Mouse (Mus musculus) testis, adult 2 months (tissue): ENCODE measurements around the gene Rbfox2.

Experiments used
- CTCF ChIP-seq: fragments of 200-500 bp; IDR thresholded peaks from 2 replicates; pipeline ENCODE4 v1.5.1; 2012; ENCODE audit warnings: low read depth, mild to moderate bottlenecking, inconsistent platforms, low read length, moderate library complexity; ENCODE audit not compliant: control insufficient read depth, insufficient read depth, insufficient replicate concordance
- POLR2A ChIP-seq: fragments of 200-500 bp; IDR thresholded peaks from 2 replicates; pipeline ENCODE4 v1.6.1; 2012; ENCODE audit warnings: low read depth, mild to moderate bottlenecking, inconsistent platforms, low read length, moderate library complexity; ENCODE audit not compliant: control insufficient read depth

DNA sequence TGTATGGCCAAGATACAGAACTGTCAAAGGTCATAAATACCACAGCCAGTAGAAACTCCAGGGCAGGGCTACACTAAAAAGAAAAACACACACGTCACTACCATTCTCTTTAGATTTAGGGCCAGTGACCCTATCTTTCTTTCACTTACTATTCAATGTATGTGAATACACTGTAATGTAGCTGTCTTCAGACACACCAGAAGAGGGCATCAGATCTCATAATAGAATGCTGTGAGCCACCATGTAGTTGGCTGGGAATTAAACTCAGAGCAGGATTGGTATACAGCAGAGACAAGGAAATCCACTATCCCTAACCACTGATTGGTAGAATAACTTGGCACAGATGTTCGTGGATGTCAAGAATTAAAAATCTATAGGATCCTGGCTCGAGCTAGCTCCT lies 76.7 kb downstream of the Rbfox2 start:
- TF ChIP-seq POLR2A (no peak), CTCF (no peak)
